Mouse (Mus musculus) testis, postnatal 14 days (tissue): ENCODE data around the gene Col6a3.
A peak's percentile ranks its signal among the peaks of the same experiment; 100 is the strongest.

ENCODE experiments used
- DNase-seq: peaks from one replicate; pipeline ENCODE4 v3.0.0; 2021; ENCODE audit warnings: low spot score

Gene Col6a3

DNA sequence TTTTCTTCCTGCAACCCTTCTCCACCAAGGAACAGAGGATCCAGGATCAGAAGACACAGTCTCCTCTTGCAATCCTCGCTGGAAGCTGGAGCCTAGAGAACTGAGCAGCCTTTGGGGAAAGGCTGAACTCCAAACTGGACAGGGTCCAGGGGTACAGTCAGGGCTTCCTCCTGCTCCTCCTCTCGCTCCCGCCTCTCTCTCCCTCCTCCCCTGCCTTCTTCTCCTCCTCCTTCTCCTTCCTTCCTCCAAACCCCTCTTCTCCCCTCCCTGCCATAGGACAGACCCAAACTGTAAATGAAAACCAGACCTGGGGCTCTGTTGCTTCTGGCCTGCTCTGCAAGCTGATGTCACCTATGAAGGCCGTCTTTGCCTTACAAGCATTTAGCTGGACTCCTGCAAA, at the start of gene Col6a3:
TSS of gene Col6a3 (minus strand) at position 136 of the 400 bp plus-strand sequence.
- DNase-seq, result peak; percentile 46

DNA sequence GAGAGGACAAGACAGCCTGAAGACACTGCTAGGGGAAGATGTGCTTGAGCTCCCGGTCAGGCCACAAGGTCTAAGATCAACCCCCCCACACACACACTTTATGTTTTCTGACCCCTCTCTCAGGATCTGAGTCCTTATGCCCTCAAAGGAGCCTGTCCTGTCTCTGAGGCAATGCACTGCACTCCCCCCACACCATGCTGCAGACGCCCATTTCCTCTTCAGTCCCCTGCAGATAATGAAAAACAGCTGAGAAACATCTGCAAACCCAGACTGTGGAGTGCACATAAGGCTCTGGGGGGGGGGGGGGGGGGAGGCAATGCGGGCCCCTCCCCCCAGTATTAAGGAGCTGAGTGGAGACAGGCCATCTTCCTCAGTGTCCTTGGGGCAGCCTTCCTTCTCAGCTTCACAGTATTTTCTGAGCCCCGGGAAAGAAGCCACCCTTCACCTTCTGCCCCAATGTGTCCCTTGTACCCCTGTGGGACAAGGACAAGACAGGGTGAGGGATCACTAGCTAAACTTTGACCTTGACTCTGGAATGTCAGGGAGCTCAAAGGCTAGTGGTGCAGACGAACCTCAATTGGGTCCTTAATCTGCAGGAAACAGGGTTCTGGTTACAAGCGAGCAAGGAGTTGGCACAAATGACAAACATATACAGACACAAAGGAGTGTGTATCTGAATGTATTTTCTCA, 42.1 kb upstream of the Col6a3 start:
- DNase-seq, result no peak

DNA sequence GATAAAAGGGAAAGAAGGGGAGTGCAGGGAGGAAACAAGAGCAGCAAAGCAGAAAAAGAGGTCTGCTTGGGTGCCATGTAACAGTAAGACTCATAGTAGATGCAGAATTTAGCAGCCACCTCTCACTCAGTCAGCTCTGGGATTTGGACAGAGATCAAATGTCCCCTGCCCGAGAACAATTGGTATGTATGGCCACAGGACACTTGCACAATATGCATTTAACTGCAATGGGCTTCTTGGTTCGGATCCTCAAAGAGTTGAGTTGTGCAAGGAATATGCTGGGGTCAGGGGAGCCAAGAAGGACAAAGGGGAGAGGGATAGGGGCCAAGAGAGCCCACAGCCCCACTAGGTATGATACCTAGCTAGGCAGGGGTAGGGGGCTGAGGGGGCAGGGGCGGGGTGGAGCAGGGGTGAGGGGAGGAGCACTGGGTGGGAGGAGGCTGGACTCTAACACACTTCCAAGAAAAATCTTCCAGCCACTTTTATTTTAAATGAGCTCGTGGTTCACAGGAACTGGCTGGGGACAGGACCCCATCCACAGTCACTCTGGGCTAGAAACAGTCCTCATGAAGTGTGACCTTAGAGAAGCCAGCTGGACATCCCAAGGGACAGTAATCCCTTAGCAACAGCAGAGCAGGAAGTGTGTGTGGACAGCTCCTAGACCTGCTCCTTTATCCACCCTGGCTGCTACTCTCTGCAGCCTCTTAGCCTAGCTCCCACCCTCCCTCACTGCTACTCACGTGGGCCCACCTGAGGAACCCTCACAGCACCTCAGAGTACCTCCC, 32.9 kb upstream of the Col6a3 start:
- no peak for DNase-seq

DNA sequence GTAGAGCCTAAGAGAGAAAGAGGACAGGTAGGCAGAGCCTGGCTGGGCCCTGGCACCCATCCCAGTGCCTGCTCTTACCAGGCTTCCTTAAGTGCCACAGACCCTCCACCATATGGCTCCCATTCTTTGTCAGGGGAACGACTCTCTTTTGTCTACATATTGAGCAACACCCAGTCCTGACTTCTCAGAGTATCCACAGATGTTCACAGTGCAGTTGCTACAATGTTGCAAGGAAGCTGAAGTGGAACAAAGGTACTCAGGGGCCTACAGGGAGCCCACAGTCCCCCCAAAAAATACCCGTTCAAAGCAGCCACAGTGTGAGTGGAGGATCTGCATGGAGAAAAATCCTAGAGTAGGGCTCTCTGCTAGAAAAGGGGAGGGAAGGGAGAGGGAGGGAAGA, 32.2 kb upstream of the Col6a3 start:
- peak; percentile 63 for DNase-seq

DNA sequence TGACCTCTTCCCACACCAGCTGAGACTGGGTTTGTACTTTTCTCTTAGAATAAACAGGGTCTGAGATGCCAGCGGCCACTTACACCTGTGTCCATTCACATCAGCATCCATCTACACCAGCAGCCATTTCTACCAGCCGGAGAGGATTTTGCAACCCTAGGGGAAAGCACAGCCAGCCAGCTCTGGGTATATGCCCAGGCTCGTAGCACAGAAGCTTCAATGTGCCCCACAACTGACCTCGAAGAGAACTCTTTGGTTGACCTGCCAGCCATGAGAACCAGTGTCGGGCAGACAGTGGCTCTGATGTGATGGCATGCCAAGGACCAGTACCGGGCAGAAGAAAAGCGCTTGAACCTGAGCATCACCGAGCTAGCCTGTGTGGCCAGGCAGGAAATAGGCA, 31.6 kb upstream of the Col6a3 start:
- DNase-seq, result no peak

DNA sequence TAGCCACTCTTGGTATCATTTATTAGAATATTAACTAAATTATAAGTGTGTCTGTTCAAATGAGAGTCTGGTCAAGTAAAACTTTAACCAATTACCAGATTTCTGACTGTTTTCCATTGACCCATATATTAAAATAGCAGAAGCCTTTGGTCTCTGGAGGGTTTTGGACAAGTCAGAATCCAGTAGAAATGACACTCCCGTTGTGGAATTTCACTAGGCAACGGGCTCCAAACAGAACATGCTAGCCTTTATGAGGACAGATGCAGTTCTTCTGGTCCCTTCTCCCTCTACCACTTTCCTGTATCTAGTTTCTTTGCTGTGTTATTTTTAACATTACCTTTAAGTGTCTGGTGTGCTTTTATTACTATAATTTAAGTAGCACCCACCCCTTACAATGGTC, 26.8 kb upstream of the Col6a3 start:
- no peak for DNase-seq

- no peak for DNase-seq
Observed at GRCm38 (mm10) chr1:90866734-90867133, 23.0 kb upstream of the Col6a3 start.

DNA sequence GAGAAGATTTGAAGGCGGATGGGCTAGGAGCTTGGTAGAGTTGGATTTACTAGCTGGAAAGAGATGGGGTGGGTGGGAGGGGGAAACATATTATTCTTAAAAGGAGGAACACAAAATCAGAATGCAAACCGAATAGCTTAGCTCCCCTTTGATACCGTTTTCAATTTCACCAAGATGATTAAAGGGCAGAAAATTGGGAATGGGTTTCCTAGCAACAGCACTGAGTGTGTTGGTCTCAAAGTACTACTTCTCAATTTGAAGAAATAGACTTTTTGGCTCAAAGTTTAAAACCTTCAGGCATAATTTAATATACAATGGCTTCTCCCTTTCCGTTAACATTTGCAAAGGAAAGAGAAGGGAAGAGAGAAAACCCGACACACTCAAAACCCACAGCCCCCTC, 12.1 kb upstream of the Col6a3 start:
- DNase-seq, result no peak

DNA sequence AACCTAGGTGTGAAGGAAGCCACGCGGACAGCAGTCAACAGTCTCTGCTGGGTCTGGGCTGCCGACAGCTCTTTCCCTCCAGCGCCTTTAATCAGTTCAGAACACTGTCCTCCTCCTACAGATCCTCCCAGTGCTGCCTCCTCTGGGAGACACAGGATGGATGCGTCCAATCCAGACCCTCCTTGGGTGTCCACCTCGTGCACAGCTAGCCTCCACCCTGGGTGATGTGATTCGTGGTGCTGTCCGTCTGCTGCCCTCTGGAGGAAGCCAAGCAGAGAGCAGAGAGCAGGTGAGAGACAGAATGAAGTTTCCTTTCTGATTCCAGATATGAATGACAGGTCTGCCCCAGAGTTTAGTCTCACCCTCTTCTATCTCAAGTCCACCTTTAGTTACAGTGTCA, 6.1 kb upstream of the Col6a3 start:
- DNase-seq, result peak; percentile 38

DNA sequence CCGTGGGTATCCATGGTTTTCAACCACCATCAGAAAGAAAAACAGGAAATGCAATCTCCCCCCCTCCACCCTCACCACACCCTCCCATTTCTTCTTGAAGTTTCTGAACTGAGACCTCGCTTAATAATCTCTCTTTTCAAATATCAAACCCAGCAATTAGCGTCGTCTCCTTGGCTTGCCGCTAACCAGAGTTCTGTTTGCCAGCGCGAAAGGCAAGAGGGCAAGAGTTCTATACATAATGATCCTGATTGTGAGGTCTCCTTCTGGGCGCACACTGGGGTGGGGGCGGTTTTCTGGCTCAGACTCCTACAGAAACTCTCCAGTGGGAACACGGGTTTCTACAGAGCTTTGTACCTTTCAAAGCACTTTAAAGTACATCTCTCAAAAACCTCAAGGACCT, 1.4 kb upstream of the Col6a3 start:
- no peak for DNase-seq

GRCm38 (mm10) chr1:90842789-90843587, 783 bp downstream of the Col6a3 start:
- no peak for DNase-seq

DNA sequence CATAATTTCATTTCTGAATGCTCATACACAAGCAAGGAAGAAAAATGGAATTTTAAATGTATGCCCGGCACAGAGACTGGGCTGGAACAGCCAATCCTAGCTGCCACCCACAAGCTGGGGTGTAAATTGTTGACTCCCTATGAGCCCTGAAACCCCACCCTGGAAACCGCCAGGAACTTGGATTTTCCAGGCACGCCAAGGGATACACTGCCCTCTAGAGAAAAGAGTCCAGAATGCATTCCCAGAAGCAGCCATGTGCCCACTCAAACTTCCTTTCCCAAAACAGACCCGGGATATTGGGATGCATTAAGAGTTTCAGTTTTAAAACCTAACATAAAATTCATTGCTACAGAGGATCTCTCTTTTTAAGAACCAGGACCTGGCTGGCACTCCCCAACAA, 3.5 kb downstream of the Col6a3 start:
- peak; percentile 13 for DNase-seq

- DNase-seq, result no peak
Observed at GRCm38 (mm10) chr1:90838657-90839056, 5.1 kb downstream of the Col6a3 start.

- DNase-seq, result no peak
Observed at GRCm38 (mm10) chr1:90838221-90838620, 5.5 kb downstream of the Col6a3 start.

- DNase-seq, result no peak
Observed at GRCm38 (mm10) chr1:90836178-90836740, 7.5 kb downstream of the Col6a3 start.

GRCm38 (mm10) chr1:90834701-90835100, 9.1 kb downstream of the Col6a3 start:
- DNase-seq, result no peak

GRCm38 (mm10) chr1:90830006-90830405, 13.8 kb downstream of the Col6a3 start:
- DNase-seq, result no peak

DNA sequence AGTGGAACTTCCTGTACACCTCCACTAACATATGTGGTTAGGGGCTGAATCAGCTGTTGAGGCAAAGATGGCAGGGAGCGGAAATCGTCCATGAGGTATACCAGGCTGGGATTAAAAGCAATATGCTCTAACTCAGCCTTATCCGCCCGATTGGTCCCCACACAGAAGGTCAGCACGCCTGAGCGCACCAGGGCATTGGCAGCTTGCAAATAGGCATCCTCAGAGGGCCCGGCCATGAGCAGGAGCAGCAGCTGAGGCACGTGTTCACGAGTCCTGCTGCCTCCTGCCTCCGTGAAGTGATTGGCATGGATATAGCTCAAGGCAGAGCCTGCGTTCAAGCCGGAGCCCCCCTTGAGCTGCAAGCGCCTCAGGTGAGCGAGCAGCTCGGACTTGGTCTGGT, 30.5 kb downstream of the Col6a3 start:
- no peak for DNase-seq

GRCm38 (mm10) chr1:90808930-90809329, 34.8 kb downstream of the Col6a3 start:
- DNase-seq, result no peak

DNA sequence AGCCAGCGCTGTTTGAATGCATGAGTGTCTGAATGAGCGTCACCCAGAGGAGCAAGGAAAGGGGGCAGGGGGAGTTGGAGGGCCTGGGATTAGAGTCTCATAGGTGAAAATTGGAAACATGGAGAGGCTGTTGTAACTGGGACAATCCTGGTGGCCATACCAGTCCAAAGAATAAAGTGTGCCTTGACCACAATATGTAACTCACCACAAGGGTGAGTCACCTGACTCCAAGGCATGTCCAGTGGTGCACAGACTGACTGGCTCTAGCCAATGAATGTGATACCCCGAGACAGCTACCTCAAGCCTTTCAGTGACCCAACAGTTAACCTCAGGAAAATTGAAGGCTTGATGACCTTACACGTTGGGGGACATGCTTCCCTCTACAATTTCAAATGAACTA, 40.7 kb downstream of the Col6a3 start:
- DNase-seq, result no peak

- no peak for DNase-seq
Observed at GRCm38 (mm10) chr1:90801067-90801466, 42.7 kb downstream of the Col6a3 start.

- no peak for DNase-seq
Observed at GRCm38 (mm10) chr1:90800466-90800865, 43.3 kb downstream of the Col6a3 start.
